Mouse (Mus musculus) embryonic fibroblast, embryonic 13.5 days (primary cell): ENCODE results near the gene Lrig3. TPM values are rescaled to one million over a fixed set of nuclear protein-coding genes. Genes with fewer than 3 reads are reported as not detected.

ENCODE experiments used
- H3K27ac ChIP-seq: 2 replicates; pipeline ENCODE4 v1.5.1; 2012; ENCODE audit warnings: low read length, control low read depth, inconsistent platforms; ENCODE audit not compliant: insufficient read depth
- H3K4me1 ChIP-seq: 2 replicates; pipeline ENCODE4 v1.6.1; 2011; ENCODE audit warnings: low read length; ENCODE audit not compliant: control insufficient read depth, insufficient read depth
- H3K4me3 ChIP-seq: 2 replicates; pipeline ENCODE4 v1.5.1; 2011; ENCODE audit warnings: mild to moderate bottlenecking, control low read depth, low read length; ENCODE audit not compliant: insufficient read depth
- CTCF ChIP-seq: IDR thresholded peaks from 2 replicates; pipeline ENCODE4 v1.5.1; 2011; ENCODE audit warnings: mild to moderate bottlenecking, control low read depth, low read length, moderate library complexity, borderline replicate concordance; ENCODE audit not compliant: insufficient read depth
- POLR2A ChIP-seq: IDR thresholded peaks from 2 replicates; pipeline ENCODE4 v1.6.1; 2011; ENCODE audit warnings: low read depth, mild to moderate bottlenecking, control low read depth, low read length, moderate library complexity
- polyA plus RNA-seq: library from polyadenylated mRNA; stranded (reverse); fragments of >200 nt; gene quantifications from 2 replicates; pipeline ENCODE4 v1.2.4, GENCODE M21; 2011; ENCODE audit warnings: low read depth; ENCODE audit not compliant: missing spikeins, insufficient read length

Gene Lrig3
- 25.8 and 47.7 TPM in 2 replicates for polyA plus RNA-seq

GRCm38 (mm10) chr10:125965968-125966480, at the start of gene Lrig3:
TSS of gene Lrig3 (plus strand) at chr10:125966168.
- Histone ChIP-seq H3K4me1 (no peaks in the 10 kb centered on the region), H3K27ac (peak within 1 kb of the TSS; percentile 81), H3K4me3 (peak within 1 kb of the TSS; percentile 99)
- TF ChIP-seq CTCF (no peak), POLR2A (peak; percentile 69)

- no peak overlapping the region for H3K27ac ChIP-seq
- TF ChIP-seq POLR2A (no peak), CTCF (no peak)
- H3K4me3 ChIP-seq, result no peak overlapping the region
- H3K4me1 ChIP-seq, result no peaks in the 10 kb centered on the region
These were observed 49.2 kb upstream of the Lrig3 start for GRCm38 (mm10) chr10:125916781-125917180.

GRCm38 (mm10) chr10:125917436-125917871, 48.5 kb upstream of the Lrig3 start:
- TF ChIP-seq CTCF (no peak), POLR2A (no peak)
- Histone ChIP-seq H3K27ac (no peak overlapping the region), H3K4me1 (no peaks in the 10 kb centered on the region), H3K4me3 (no peak overlapping the region)

GRCm38 (mm10) chr10:125918994-125919393, 47.0 kb upstream of the Lrig3 start:
- H3K4me3 ChIP-seq, result no peak overlapping the region
- H3K27ac ChIP-seq, result no peak overlapping the region
- TF ChIP-seq CTCF, result no peak
- TF ChIP-seq POLR2A, result no peak
- H3K4me1 ChIP-seq, result no peaks in the 10 kb centered on the region

- H3K27ac ChIP-seq, result no peak overlapping the region
These were observed 44.1 kb upstream of the Lrig3 start for GRCm38 (mm10) chr10:125921654-125922446.

GRCm38 (mm10) chr10:125929961-125930360, 36.0 kb upstream of the Lrig3 start:
- TF ChIP-seq CTCF (no peak), POLR2A (no peak)
- H3K27ac ChIP-seq, result no peak overlapping the region
- H3K4me1 ChIP-seq, result no peaks in the 10 kb centered on the region
- H3K4me3 ChIP-seq, result no peak overlapping the region

More at GRCm38 (mm10) chr10:125921654-125922446, 44.1 kb upstream of the Lrig3 start:
- TF ChIP-seq CTCF (no peak), POLR2A (no peak)
- H3K4me1 ChIP-seq, result no peaks in the 10 kb centered on the region
- H3K4me3 ChIP-seq, result no peak overlapping the region

- peaks cover 4% of the 10 kb centered on the region; the same call in 1 of the 2 replicates for H3K4me1 ChIP-seq
- H3K27ac ChIP-seq, result no peak overlapping the region
- H3K4me3 ChIP-seq, result no peak overlapping the region
- no peak for TF ChIP-seq CTCF
- no peak for TF ChIP-seq POLR2A
These were observed 32.6 kb upstream of the Lrig3 start for GRCm38 (mm10) chr10:125933388-125933787.

GRCm38 (mm10) chr10:125934095-125934494, 31.9 kb upstream of the Lrig3 start:
- TF ChIP-seq POLR2A, result no peak
- no peak for TF ChIP-seq CTCF
- H3K27ac ChIP-seq, result no peak overlapping the region
- peaks cover 6% of the 10 kb centered on the region; the same call in 1 of the 2 replicates for H3K4me1 ChIP-seq
- H3K4me3 ChIP-seq, result no peak overlapping the region

- TF ChIP-seq POLR2A, result no peak
- no peak for TF ChIP-seq CTCF
- peaks cover 14% of the 10 kb centered on the region; the same call in 1 of the 2 replicates for H3K4me1 ChIP-seq
- H3K4me3 ChIP-seq, result no peak overlapping the region
- peak overlapping the region; percentile 79 for H3K27ac ChIP-seq
These were observed 28.2 kb upstream of the Lrig3 start for GRCm38 (mm10) chr10:125937517-125938497.
